Mouse (Mus musculus): Measurements from ENCODE around the gene Clasp2. TPM values are rescaled to one million over a fixed set of nuclear protein-coding genes. Genes with fewer than 3 reads are reported as not detected.

Gene Clasp2
- 53.0 and 57.9 TPM in 2 replicates for polyA plus RNA-seq (2014; fragmentation: Nextera tagmentation; extraction: Ambion mirVana)

DNA sequence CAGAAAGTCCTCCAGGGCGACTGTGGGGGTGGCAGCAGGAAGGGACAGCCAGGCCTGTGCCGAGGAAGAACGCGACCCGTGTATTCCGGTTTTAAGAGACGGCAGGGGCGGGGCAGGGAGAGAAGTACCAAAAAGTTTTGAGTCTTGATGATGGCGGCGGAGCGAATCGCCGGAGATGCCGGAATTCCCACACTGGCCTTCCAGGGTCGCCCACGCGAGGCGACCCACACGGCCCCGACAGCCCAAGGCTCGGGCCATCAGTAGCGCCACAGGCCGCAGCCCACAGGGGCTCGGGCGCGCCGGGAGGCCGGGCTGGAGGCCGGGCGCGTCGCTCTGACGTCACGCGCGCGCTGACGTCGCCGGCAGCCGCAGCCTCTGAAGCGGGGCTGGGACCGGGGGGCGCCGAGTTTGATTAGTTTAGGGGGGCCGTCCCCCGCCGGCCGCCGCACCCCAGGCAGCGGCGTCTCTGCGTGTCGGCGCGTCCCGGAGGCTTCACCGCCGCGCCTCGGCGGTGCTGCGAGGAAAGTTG, at the start of gene Clasp2:
Gene Clasp2, plus strand, starts transcription at position 366 of the 529 bp plus-strand sequence.
- Histone ChIP-seq H3K9me3 (ENCODE audit: control insufficient read depth, low read length) (no peaks in the 10 kb centered on the region), H3K4me1 (replicated peaks; ENCODE audit: control insufficient read depth, insufficient read depth, low read length) (no peaks in the 10 kb centered on the region), H3K27ac (ENCODE audit: low read depth, low read length) (peak within 1 kb of the TSS; percentile 42; the same call in 1 of the 2 replicates), H3K27me3 (ENCODE audit: control insufficient read depth, insufficient read depth, low read length) (no peaks in the 10 kb centered on the region), H3K9ac (ENCODE audit: low read depth, low read length) (peak within 1 kb of the TSS; percentile 86), H3K4me3 (ENCODE audit: low read depth, low read length) (peak within 1 kb of the TSS; percentile 95), H3K4me2 (replicated peaks; ENCODE audit: low read depth, low read length) (peak within 1 kb of the TSS; percentile 48), H3K36me3 (ENCODE audit: control insufficient read depth, insufficient read depth, low read length) (no peaks in the 10 kb centered on the region)
- WGBS: 1% methylated on average over 50 of the region's 63 CpGs
- DNase-seq (ENCODE audit: low spot score) (peak; percentile 90), ATAC-seq (ENCODE audit: low FRiP score) (peak; percentile 97)

- no peak for DNase-seq (ENCODE audit: low spot score)
- WGBS: 94% methylated on average over 5 of the region's 5 CpGs
- Histone ChIP-seq H3K27ac (ENCODE audit: low read depth, low read length) (no peak overlapping the region), H3K4me2 (replicated peaks; ENCODE audit: low read depth, low read length) (no peak overlapping the region), H3K27me3 (ENCODE audit: control insufficient read depth, insufficient read depth, low read length) (no peaks in the 10 kb centered on the region), H3K36me3 (ENCODE audit: control insufficient read depth, insufficient read depth, low read length) (no peaks in the 10 kb centered on the region), H3K9ac (ENCODE audit: low read depth, low read length) (no peak overlapping the region), H3K4me3 (ENCODE audit: low read depth, low read length) (no peak overlapping the region), H3K4me1 (replicated peaks; ENCODE audit: control insufficient read depth, insufficient read depth, low read length) (peaks cover under 1% of the 10 kb centered on the region; the same call in 1 of the 2 replicates), H3K9me3 (ENCODE audit: control insufficient read depth, low read length) (no peaks in the 10 kb centered on the region)
- no peak for ATAC-seq (ENCODE audit: low FRiP score)
These were observed 39.7 kb upstream of the Clasp2 start for GRCm38 (mm10) chr9:113701441-113702160.

GRCm38 (mm10) chr9:113706108-113706507, 35.2 kb upstream of the Clasp2 start:
- no peak overlapping the region for H3K27ac ChIP-seq (ENCODE audit: low read depth, low read length)
- ATAC-seq (ENCODE audit: low FRiP score): no peak
- no peaks in the 10 kb centered on the region for H3K27me3 ChIP-seq (ENCODE audit: control insufficient read depth, insufficient read depth, low read length)
- whole genome bisulfite sequencing: 84% methylated on average over 2 of the region's 2 CpGs
- no peaks in the 10 kb centered on the region for H3K36me3 ChIP-seq (ENCODE audit: control insufficient read depth, insufficient read depth, low read length)
- DNase-seq (ENCODE audit: low spot score): no peak
- no peaks in the 10 kb centered on the region for H3K9me3 ChIP-seq (ENCODE audit: control insufficient read depth, low read length)
- no peak overlapping the region for H3K4me2 ChIP-seq (replicated peaks; ENCODE audit: low read depth, low read length)
- no peak overlapping the region for H3K4me3 ChIP-seq (ENCODE audit: low read depth, low read length)
- H3K9ac ChIP-seq (ENCODE audit: low read depth, low read length): no peak overlapping the region
- H3K4me1 ChIP-seq (replicated peaks; ENCODE audit: control insufficient read depth, insufficient read depth, low read length): peaks cover 4% of the 10 kb centered on the region; the same call in 1 of the 2 replicates

DNA sequence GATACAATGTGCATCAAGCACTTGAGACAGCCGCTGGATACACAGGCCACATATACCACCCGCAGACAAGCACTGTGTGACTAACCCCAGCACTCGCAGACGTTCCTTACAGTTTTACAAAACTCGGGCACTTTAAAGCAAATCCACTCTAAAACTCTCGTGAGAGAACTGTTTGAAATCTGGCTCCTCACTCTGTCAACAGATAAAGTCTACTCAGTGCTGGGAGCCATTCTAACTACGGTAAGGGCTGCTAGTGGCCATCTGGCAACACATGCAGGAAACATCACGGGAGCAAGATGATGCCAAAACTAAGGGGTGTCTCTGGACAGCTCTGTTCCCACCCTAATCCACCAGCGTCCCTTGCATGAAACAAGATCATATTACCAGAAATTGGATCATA, 34.4 kb upstream of the Clasp2 start:
- ATAC-seq (ENCODE audit: low FRiP score): no peak
- Histone ChIP-seq H3K9ac (ENCODE audit: low read depth, low read length) (peak overlapping the region; percentile 98; the same call in 1 of the 2 replicates), H3K4me1 (replicated peaks; ENCODE audit: control insufficient read depth, insufficient read depth, low read length) (peaks cover 4% of the 10 kb centered on the region; the same call in 1 of the 2 replicates), H3K27me3 (ENCODE audit: control insufficient read depth, insufficient read depth, low read length) (no peaks in the 10 kb centered on the region), H3K27ac (ENCODE audit: low read depth, low read length) (no peak overlapping the region), H3K4me3 (ENCODE audit: low read depth, low read length) (peak overlapping the region; percentile 96), H3K9me3 (ENCODE audit: control insufficient read depth, low read length) (no peaks in the 10 kb centered on the region), H3K4me2 (replicated peaks; ENCODE audit: low read depth, low read length) (peak overlapping the region; percentile 78), H3K36me3 (ENCODE audit: control insufficient read depth, insufficient read depth, low read length) (no peaks in the 10 kb centered on the region)
- DNase-seq (ENCODE audit: low spot score): no peak
- 68% methylated on average over 9 of the region's 9 CpGs for WGBS

GRCm38 (mm10) chr9:113707481-113708360, 33.6 kb upstream of the Clasp2 start, which contains the start of gene Pdcd6ip:
Pdcd6ip (minus strand) TSS chr9:113708259.
- Histone ChIP-seq H3K27me3 (ENCODE audit: control insufficient read depth, insufficient read depth, low read length) (no peaks in the 10 kb centered on the region), H3K9me3 (ENCODE audit: control insufficient read depth, low read length) (no peaks in the 10 kb centered on the region), H3K4me1 (replicated peaks; ENCODE audit: control insufficient read depth, insufficient read depth, low read length) (peaks cover 4% of the 10 kb centered on the region; the same call in 1 of the 2 replicates), H3K9ac (ENCODE audit: low read depth, low read length) (peak within 1 kb of the TSS; percentile 98), H3K36me3 (ENCODE audit: control insufficient read depth, insufficient read depth, low read length) (no peaks in the 10 kb centered on the region), H3K4me3 (ENCODE audit: low read depth, low read length) (peak within 1 kb of the TSS; percentile 96), H3K4me2 (replicated peaks; ENCODE audit: low read depth, low read length) (peak within 1 kb of the TSS; percentile 78), H3K27ac (ENCODE audit: low read depth, low read length) (peak within 1 kb of the TSS; percentile 74)
- DNase-seq (ENCODE audit: low spot score) (peak; percentile 93), ATAC-seq (ENCODE audit: low FRiP score) (peak; percentile 94)
- 2% methylated on average over 64 of the region's 77 CpGs for WGBS

DNA sequence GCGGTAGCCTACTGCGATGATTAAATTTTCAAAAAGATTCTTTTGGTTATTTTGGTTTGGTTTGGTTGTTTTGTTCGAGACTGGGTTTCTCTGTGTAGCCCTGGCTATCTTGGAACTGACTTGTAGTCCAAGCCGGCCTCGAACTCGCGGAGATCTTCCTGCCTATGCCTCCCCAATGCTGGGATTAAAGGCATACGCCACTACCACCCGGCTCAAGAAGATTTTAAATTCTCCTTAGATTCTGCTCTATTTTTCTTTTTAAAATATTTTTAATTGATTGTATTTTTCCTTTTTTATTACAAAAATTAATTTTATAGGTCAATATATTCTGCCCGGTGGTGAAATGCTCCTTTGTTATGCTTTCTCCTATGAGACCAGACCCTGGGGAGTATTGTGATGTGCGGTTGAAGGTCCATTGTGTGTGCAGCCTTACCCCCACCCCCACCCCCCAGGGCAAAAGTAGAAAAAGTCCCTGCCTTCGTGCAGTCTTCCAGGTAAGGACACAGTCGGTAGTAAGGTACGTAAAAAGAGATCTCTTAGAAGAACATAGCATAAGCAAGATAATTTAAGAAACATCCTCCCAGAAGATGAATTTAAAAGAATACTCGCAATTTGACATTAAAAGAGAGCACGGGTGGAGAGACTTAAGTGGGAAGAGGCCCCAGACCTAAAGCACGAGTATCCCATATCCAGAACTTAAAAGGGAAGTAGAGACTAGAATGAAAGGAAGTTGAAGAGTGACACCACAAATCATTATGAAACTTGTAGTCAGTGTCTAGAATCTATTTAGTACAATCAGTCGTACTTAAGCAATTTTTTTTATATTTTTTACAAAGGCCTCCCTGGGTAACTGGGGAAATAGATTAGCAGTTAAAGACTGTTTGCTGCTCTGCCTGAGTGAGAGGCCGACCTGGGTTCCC, 32.7 kb upstream of the Clasp2 start:
- ATAC-seq (ENCODE audit: low FRiP score): 0 out of 2 replicates have a peak, but pooled peaks have one; percentile 39
- Histone ChIP-seq H3K4me1 (replicated peaks; ENCODE audit: control insufficient read depth, insufficient read depth, low read length) (peaks cover 4% of the 10 kb centered on the region; the same call in 1 of the 2 replicates), H3K9ac (ENCODE audit: low read depth, low read length) (peak overlapping the region; percentile 98; the same call in 1 of the 2 replicates), H3K4me2 (replicated peaks; ENCODE audit: low read depth, low read length) (peak overlapping the region; percentile 78; the same call in 1 of the 2 replicates), H3K27me3 (ENCODE audit: control insufficient read depth, insufficient read depth, low read length) (no peaks in the 10 kb centered on the region), H3K27ac (ENCODE audit: low read depth, low read length) (0 out of 2 replicates have a peak overlapping the region, but pooled peaks have one; percentile 74), H3K4me3 (ENCODE audit: low read depth, low read length) (peak overlapping the region; percentile 96), H3K9me3 (ENCODE audit: control insufficient read depth, low read length) (no peaks in the 10 kb centered on the region), H3K36me3 (ENCODE audit: control insufficient read depth, insufficient read depth, low read length) (no peaks in the 10 kb centered on the region)
- DNase-seq (ENCODE audit: low spot score): no peak
- WGBS: 57% methylated on average over 19 of the region's 19 CpGs

- Histone ChIP-seq H3K27me3 (ENCODE audit: control insufficient read depth, insufficient read depth, low read length) (no peaks in the 10 kb centered on the region), H3K27ac (ENCODE audit: low read depth, low read length) (no peak overlapping the region), H3K4me2 (replicated peaks; ENCODE audit: low read depth, low read length) (no peak overlapping the region), H3K4me1 (replicated peaks; ENCODE audit: control insufficient read depth, insufficient read depth, low read length) (peaks cover 4% of the 10 kb centered on the region; the same call in 1 of the 2 replicates), H3K36me3 (ENCODE audit: control insufficient read depth, insufficient read depth, low read length) (no peaks in the 10 kb centered on the region), H3K9me3 (ENCODE audit: control insufficient read depth, low read length) (no peaks in the 10 kb centered on the region), H3K9ac (ENCODE audit: low read depth, low read length) (no peak overlapping the region), H3K4me3 (ENCODE audit: low read depth, low read length) (no peak overlapping the region)
- 84% methylated on average over 12 of the region's 12 CpGs for WGBS
- ATAC-seq (ENCODE audit: low FRiP score): no peak
- DNase-seq (ENCODE audit: low spot score): no peak
These were observed 30.4 kb upstream of the Clasp2 start for GRCm38 (mm10) chr9:113710871-113711270.

Measured in hindbrain, embryonic 11.5 days (tissue).